Mouse (Mus musculus) liver, embryonic 14.5 days (tissue): Measurements from ENCODE around the gene Cilp2.

Source experiments
- CTCF ChIP-seq: IDR thresholded peaks from 2 replicates; pipeline ENCODE4 v1.5.1; 2016; ENCODE audit warnings: antibody characterized with exemption, low read depth, control low read depth
- EP300 ChIP-seq: IDR thresholded peaks from 2 replicates; pipeline ENCODE4 v1.6.1; 2016; ENCODE audit warnings: antibody characterized with exemption, low read depth

GRCm38 (mm10) chr8:69906260-69906659 lies 18.8 kb upstream of the Cilp2 start:
- TF ChIP-seq CTCF, result no peak
- TF ChIP-seq EP300, result no peak
